Mouse (Mus musculus): ENCODE data around the gene Brsk1. TPM values are rescaled to one million over a fixed set of nuclear protein-coding genes. Genes with fewer than 3 reads are reported as not detected.

Brsk1 gene
- total RNA-seq (2021): 1 to 10 TPM; 1.6 to 1.8 TPM
- long read RNA-seq, experiment 1, partial matches to known transcripts: 0 of 1 reads
- long read RNA-seq, experiment 1, other reads (novel, unspliced or antisense): 1 of 1 reads
- long read RNA-seq, experiment 2: 0 reads

GRCm38 (mm10) chr7:4690387-4690786 lies at the start of gene Brsk1:
Gene Brsk1, plus strand, starts transcription at chr7:4690604.
- DNase-seq: peak; percentile 59 to 75
- intact Hi-C loops (cut with DNase I): no loop called here

- no peak for DNase-seq
- intact Hi-C loops (cut with DNase I): no loop called here
These were observed 49.2 kb upstream of the Brsk1 start for GRCm38 (mm10) chr7:4641155-4641554.

- intact Hi-C loops (cut with DNase I): no loop called here
- DNase-seq: no peak
These were observed 48.4 kb upstream of the Brsk1 start for GRCm38 (mm10) chr7:4641956-4642355.

GRCm38 (mm10) chr7:4643225-4643624 lies 47.2 kb upstream of the Brsk1 start:
- no peak for DNase-seq
- intact Hi-C loops (cut with DNase I): no loop called here

- intact Hi-C loops (cut with DNase I): no loop called here
- no peak for DNase-seq
These were observed 43.6 kb upstream of the Brsk1 start for GRCm38 (mm10) chr7:4646806-4647205.

GRCm38 (mm10) chr7:4647291-4647690 lies 43.1 kb upstream of the Brsk1 start:
- intact Hi-C loops (cut with DNase I): no loop called here
- peak; percentile 30 to 35 for DNase-seq

- intact Hi-C loops (cut with DNase I): no loop called here
These were observed 42.4 kb upstream of the Brsk1 start for GRCm38 (mm10) chr7:4647992-4648391.

GRCm38 (mm10) chr7:4651581-4651980 lies 38.8 kb upstream of the Brsk1 start:
- DNase-seq: no peak
- intact Hi-C loops (cut with DNase I): no loop called here

More at GRCm38 (mm10) chr7:4647992-4648391, 42.4 kb upstream of the Brsk1 start:
- no peak for DNase-seq

GRCm38 (mm10) chr7:4652726-4653125 lies 37.7 kb upstream of the Brsk1 start:
- no peak for DNase-seq
- intact Hi-C loops (cut with DNase I): no loop called here

GRCm38 (mm10) chr7:4653351-4653750 lies 37.1 kb upstream of the Brsk1 start:
- DNase-seq: no peak
- intact Hi-C loops (cut with DNase I): no loop called here

GRCm38 (mm10) chr7:4653780-4654179 lies 36.6 kb upstream of the Brsk1 start:
- DNase-seq: no peak
- intact Hi-C loops (cut with DNase I): no loop called here

- intact Hi-C loops (cut with DNase I): no loop called here
- no peak for DNase-seq
These were observed 36.2 kb upstream of the Brsk1 start for GRCm38 (mm10) chr7:4654221-4654620.

GRCm38 (mm10) chr7:4655393-4655792 lies 35.0 kb upstream of the Brsk1 start:
- intact Hi-C loops (cut with DNase I): no loop called here
- DNase-seq: no peak

- DNase-seq: no peak
- intact Hi-C loops (cut with DNase I): no loop called here
These were observed 34.5 kb upstream of the Brsk1 start for GRCm38 (mm10) chr7:4655916-4656315.

GRCm38 (mm10) chr7:4656818-4657217 lies 33.6 kb upstream of the Brsk1 start:
- no peak for DNase-seq
- intact Hi-C loops (cut with DNase I): no loop called here

GRCm38 (mm10) chr7:4657521-4658127 lies 32.8 kb upstream of the Brsk1 start:
- intact Hi-C loops (cut with DNase I): loop anchor here (2.0 kb wide), 1 partner anchor 25 kb away; no protein-coding TSS in a partner anchor
- no peak for DNase-seq

- intact Hi-C loops (cut with DNase I): loop anchor here (2.0 kb wide), 1 partner anchor 24 kb away; no protein-coding TSS in a partner anchor
- DNase-seq: peak in 1 of 2 experiments; percentile 15
These were observed 32.1 kb upstream of the Brsk1 start for GRCm38 (mm10) chr7:4658128-4658907.

- intact Hi-C loops (cut with DNase I): loop anchor here (2.0 kb wide), 1 partner anchor 24 kb away; no protein-coding TSS in a partner anchor
- peak; percentile 97 to 98 for DNase-seq
These were observed 31.4 kb upstream of the Brsk1 start, which contains the start of gene Ppp6r1 for GRCm38 (mm10) chr7:4658912-4659551. Gene Ppp6r1, minus strand, starts transcription at chr7:4659019.

GRCm38 (mm10) chr7:4659911-4660443 lies 30.4 kb upstream of the Brsk1 start:
- intact Hi-C loops (cut with DNase I): loop anchor here (2.0 kb wide), 1 partner anchor 23 kb away; no protein-coding TSS in a partner anchor
- DNase-seq: no peak

- no peak for DNase-seq
- intact Hi-C loops (cut with DNase I): no loop called here
These were observed 27.2 kb upstream of the Brsk1 start for GRCm38 (mm10) chr7:4663179-4663578.

- intact Hi-C loops (cut with DNase I): no loop called here
- no peak for DNase-seq
These were observed 26.7 kb upstream of the Brsk1 start for GRCm38 (mm10) chr7:4663742-4664141.

Measured in heart, postnatal 14 days (tissue).